Mouse (Mus musculus) lung, postnatal 0 days (tissue): Measurements from ENCODE around the gene Psmb9. TPM values are rescaled to one million over a fixed set of nuclear protein-coding genes. Genes with fewer than 3 reads are reported as not detected.

Experiments used
- ATAC-seq: fragments of 200-750 bp; cut with Nextera tagmentation; 2 replicates; pipeline ENCODE4 v1.8.0; 2017; ENCODE audit warnings: moderate library complexity
- DNase-seq: peaks from one replicate; pipeline ENCODE4 v3.0.0-alpha.2; 2016; ENCODE audit warnings: low spot score
- H3K27ac ChIP-seq: fragments of 300-500 bp; sonication (generic); 2 replicates; pipeline ENCODE4 v1.5.1; 2014; ENCODE audit warnings: antibody characterized with exemption, mild to moderate bottlenecking, low read length, mixed read lengths
- H3K27me3 ChIP-seq: fragments of 300-500 bp; sonication (generic); replicated peaks from 2 replicates; pipeline ENCODE4 v1.6.1; 2014; ENCODE audit warnings: low read length, mixed read lengths; ENCODE audit not compliant: insufficient read depth
- H3K36me3 ChIP-seq: fragments of 300-500 bp; sonication (generic); 2 replicates; pipeline ENCODE4 v1.6.1; 2014; ENCODE audit warnings: low read length, mixed read lengths; ENCODE audit not compliant: insufficient read depth
- H3K4me1 ChIP-seq: fragments of 300-500 bp; sonication (generic); 2 replicates; pipeline ENCODE4 v1.6.1; 2014; ENCODE audit warnings: antibody characterized with exemption, low read depth, low read length, mixed read lengths; ENCODE audit not compliant: insufficient read depth
- H3K4me2 ChIP-seq: fragments of 300-500 bp; sonication (generic); replicated peaks from 2 replicates; pipeline ENCODE4 v1.6.1; 2014; ENCODE audit warnings: low read depth, mild to moderate bottlenecking, low read length, moderate library complexity, mixed read lengths
- H3K4me3 ChIP-seq: fragments of 300-500 bp; sonication (generic); 2 replicates; pipeline ENCODE4 v1.5.1; 2014; ENCODE audit warnings: low read depth, low read length
- H3K9ac ChIP-seq: fragments of 300-500 bp; sonication (generic); replicated peaks from 2 replicates; pipeline ENCODE4 v1.6.1; 2014; ENCODE audit warnings: low read depth, mild to moderate bottlenecking
- H3K9me3 ChIP-seq: fragments of 300-500 bp; sonication (generic); 2 replicates; pipeline ENCODE4 v1.6.1; 2016; ENCODE audit warnings: low read length, mixed read lengths
- CTCF ChIP-seq: IDR thresholded peaks from 2 replicates; pipeline ENCODE4 v1.5.1; 2016; ENCODE audit warnings: antibody characterized with exemption, mild to moderate bottlenecking
- EP300 ChIP-seq: IDR thresholded peaks from 2 replicates; pipeline ENCODE4 v1.6.1; 2016; ENCODE audit warnings: antibody characterized with exemption, mild to moderate bottlenecking, control low read depth
- WGBS: fragments of 180-500 bp; shearing (Covaris S2); extraction: QIAGEN DNeasy Blood & Tissue Kit; methylation state at CpG from one replicate; pipeline ENCODE4 v1.1.7; 2014; 5-methylcytosine and 5-hydroxymethylcytosine counted together
- polyA plus RNA-seq: library from polyadenylated mRNA; unstranded; fragments of >200 nt; fragmentation: Nextera tagmentation; extraction: Ambion mirVana; gene quantifications from 2 replicates; pipeline ENCODE4 v1.2.1, GENCODE M21; 2015

Psmb9 gene
- polyA plus RNA-seq, 1 experiment from 2014 or later: 16.4 TPM

GRCm38 (mm10) chr17:34194723-34195122 lies 7.2 kb upstream of the Psmb9 start:
- Histone ChIP-seq H3K9ac (no peak overlapping the region), H3K36me3 (no peaks in the 10 kb centered on the region), H3K27me3 (0 out of 2 replicates have a peak, but pooled peaks cover 7% of the 10 kb centered on the region), H3K4me3 (no peak overlapping the region), H3K4me1 (no peaks in the 10 kb centered on the region), H3K9me3 (no peaks in the 10 kb centered on the region), H3K4me2 (no peak overlapping the region), H3K27ac (no peak overlapping the region)
- no peak for DNase-seq
- no peak for ATAC-seq
- WGBS: 92% methylated on average over 4 of the region's 4 CpGs
- TF ChIP-seq EP300: no peak
- TF ChIP-seq CTCF: no peak

DNA sequence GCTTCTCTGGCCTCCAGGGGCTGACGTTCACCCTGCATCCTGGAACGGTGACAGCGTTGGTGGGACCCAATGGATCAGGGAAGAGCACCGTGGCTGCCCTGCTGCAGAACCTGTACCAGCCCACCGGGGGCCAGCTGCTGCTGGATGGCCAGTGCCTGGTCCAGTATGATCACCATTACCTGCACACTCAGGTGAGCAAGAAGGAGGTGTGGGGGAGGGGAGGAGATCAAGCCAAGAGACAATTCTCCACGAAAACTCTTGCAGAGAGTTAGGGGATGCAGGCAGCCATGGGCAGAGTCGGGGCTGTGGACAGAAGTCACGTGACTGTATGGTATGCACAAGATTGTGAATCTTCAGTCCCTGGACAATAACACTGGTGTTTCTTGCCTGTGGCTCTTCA lies 5.9 kb upstream of the Psmb9 start:
- no peak for ATAC-seq
- Histone ChIP-seq H3K4me1 (no peaks in the 10 kb centered on the region), H3K36me3 (no peaks in the 10 kb centered on the region), H3K9ac (no peak overlapping the region), H3K4me3 (no peak overlapping the region), H3K4me2 (no peak overlapping the region), H3K27ac (no peak overlapping the region), H3K9me3 (no peaks in the 10 kb centered on the region), H3K27me3 (0 out of 2 replicates have a peak, but pooled peaks cover 7% of the 10 kb centered on the region)
- no peak for TF ChIP-seq EP300
- no peak for TF ChIP-seq CTCF
- no peak for DNase-seq
- 47% methylated on average over 8 of the region's 8 CpGs for WGBS

GRCm38 (mm10) chr17:34192852-34193251 lies 5.3 kb upstream of the Psmb9 start:
- 0 out of 2 replicates have a peak, but pooled peaks cover 7% of the 10 kb centered on the region for H3K27me3 ChIP-seq
- DNase-seq (peak; percentile 24), ATAC-seq (peak; percentile 10; the same call in 1 of the 2 replicates)
- TF ChIP-seq CTCF (no peak), EP300 (no peak)
- no peak overlapping the region for H3K4me2 ChIP-seq
- H3K27ac ChIP-seq: no peak overlapping the region
- H3K4me1 ChIP-seq: peaks cover 5% of the 10 kb centered on the region; the same call in 1 of the 2 replicates
- no peak overlapping the region for H3K9ac ChIP-seq
- no peak overlapping the region for H3K4me3 ChIP-seq
- no peaks in the 10 kb centered on the region for H3K36me3 ChIP-seq
- WGBS: 22% methylated on average over 16 of the region's 16 CpGs
- no peaks in the 10 kb centered on the region for H3K9me3 ChIP-seq

DNA sequence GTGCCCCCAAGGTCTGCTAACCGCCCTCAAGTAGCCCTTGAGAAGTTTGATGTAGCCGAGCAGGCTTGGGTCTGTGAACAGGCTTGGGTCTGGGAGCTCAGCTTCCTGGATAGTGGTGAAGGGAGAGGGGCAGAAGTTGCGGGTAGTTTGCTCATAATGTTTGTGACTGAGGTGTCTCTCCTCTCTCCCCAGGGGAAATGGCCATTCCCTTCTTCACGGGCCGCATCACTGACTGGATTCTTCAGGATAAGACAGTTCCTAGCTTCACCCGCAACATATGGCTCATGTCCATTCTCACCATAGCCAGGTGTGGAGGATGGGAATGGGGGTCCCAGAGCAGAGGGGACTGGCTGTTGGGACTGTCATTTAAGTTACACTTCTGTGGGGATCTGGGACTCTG lies 1.4 kb upstream of the Psmb9 start:
- ATAC-seq (no peak), DNase-seq (no peak)
- H3K4me2 ChIP-seq: no peak overlapping the region
- peaks cover 10% of the 10 kb centered on the region for H3K4me1 ChIP-seq
- no peak for TF ChIP-seq CTCF
- no peak for TF ChIP-seq EP300
- H3K9ac ChIP-seq: no peak overlapping the region
- no peak overlapping the region for H3K4me3 ChIP-seq
- WGBS: 66% methylated on average over 6 of the region's 6 CpGs
- no peaks in the 10 kb centered on the region for H3K9me3 ChIP-seq
- H3K27me3 ChIP-seq: 0 out of 2 replicates have a peak, but pooled peaks cover 2% of the 10 kb centered on the region
- H3K36me3 ChIP-seq: no peaks in the 10 kb centered on the region
- H3K27ac ChIP-seq: no peak overlapping the region

- H3K9ac ChIP-seq: peak overlapping the region; percentile 68
- peak; percentile 13 for ATAC-seq
- 5% methylated on average over 20 of the region's 20 CpGs for WGBS
- H3K27ac ChIP-seq: peak overlapping the region; percentile 87
- DNase-seq: peak; percentile 16
- no peak for TF ChIP-seq CTCF
- no peak for TF ChIP-seq EP300
- peak overlapping the region; percentile 76 for H3K4me3 ChIP-seq
- H3K4me2 ChIP-seq: peak overlapping the region; percentile 98
- H3K27me3 ChIP-seq: 0 out of 2 replicates have a peak, but pooled peaks cover 4% of the 10 kb centered on the region
- peaks cover 10% of the 10 kb centered on the region for H3K4me1 ChIP-seq
- H3K36me3 ChIP-seq: no peaks in the 10 kb centered on the region
- H3K9me3 ChIP-seq: no peaks in the 10 kb centered on the region
Observed at GRCm38 (mm10) chr17:34188010-34188409, 446 bp upstream of the Psmb9 start.

GRCm38 (mm10) chr17:34186885-34187260 lies 691 bp downstream of the Psmb9 start:
- WGBS: 7% methylated on average over 14 of the region's 14 CpGs
- Histone ChIP-seq H3K9me3 (no peaks in the 10 kb centered on the region), H3K4me2 (peak overlapping the region; percentile 98), H3K27ac (peak overlapping the region; percentile 62), H3K27me3 (0 out of 2 replicates have a peak, but pooled peaks cover 4% of the 10 kb centered on the region), H3K4me1 (peaks cover 10% of the 10 kb centered on the region), H3K4me3 (peak overlapping the region; percentile 76), H3K36me3 (no peaks in the 10 kb centered on the region), H3K9ac (peak overlapping the region; percentile 41)
- TF ChIP-seq EP300 (no peak), CTCF (no peak)
- peak; percentile 44 for DNase-seq
- ATAC-seq: peak; percentile 16

DNA sequence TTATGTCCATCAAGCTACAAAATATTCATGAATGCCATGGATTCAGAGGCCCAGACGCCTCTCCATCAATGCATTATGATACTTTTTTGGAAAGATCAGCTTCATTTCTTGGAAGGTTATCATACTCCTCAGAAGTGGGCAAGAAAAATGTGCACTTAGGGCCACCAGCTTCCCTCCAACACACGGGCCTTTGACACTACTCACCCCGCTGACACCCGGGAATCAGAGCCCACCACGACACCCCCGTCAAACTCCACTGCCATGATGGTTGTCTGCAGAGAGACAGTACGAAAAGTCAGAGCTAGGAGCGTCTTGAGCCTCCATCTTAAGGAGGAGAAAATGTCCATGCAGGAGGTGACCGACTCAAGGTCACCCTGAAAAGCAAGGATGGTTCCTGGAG lies 2.0 kb downstream of the Psmb9 start:
- Histone ChIP-seq H3K4me2 (no peak overlapping the region), H3K27me3 (0 out of 2 replicates have a peak, but pooled peaks cover 4% of the 10 kb centered on the region), H3K36me3 (no peaks in the 10 kb centered on the region), H3K9ac (no peak overlapping the region), H3K27ac (no peak overlapping the region), H3K9me3 (no peaks in the 10 kb centered on the region), H3K4me3 (no peak overlapping the region), H3K4me1 (peaks cover 10% of the 10 kb centered on the region)
- TF ChIP-seq CTCF (no peak), EP300 (no peak)
- DNase-seq (no peak), ATAC-seq (no peak)
- 85% methylated on average over 9 of the region's 9 CpGs for WGBS
